13 mouse cellular contexts compared by ENCODE assay signal in the genomic region with DNA sequence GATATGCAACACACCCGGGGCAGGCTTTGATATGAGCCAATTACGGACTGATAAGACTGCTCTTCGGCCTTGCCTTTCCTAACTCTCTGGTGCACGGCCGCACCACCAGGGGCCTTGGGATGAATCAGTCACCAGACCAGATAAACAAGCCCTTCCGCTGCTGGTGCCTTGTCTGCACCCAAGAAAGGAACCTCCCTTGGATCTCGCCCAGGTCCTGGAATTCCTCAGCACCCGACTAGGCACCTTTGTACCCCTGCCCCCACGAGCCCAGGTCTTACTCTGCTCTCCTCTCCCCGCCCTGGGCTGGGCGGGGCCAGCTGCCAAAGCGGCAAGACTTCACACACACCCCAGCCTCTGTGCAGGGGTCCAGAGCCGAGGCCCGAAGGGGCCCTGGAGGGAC. TPM values are rescaled to one million over a fixed set of nuclear protein-coding genes. Genes with fewer than 3 reads are reported as not detected.
DNase-seq lines count a peak whose midpoint lies in the region; ATAC-seq lines count a peak whose summit lies in the region.
"Had no signal": no experiment of that assay in that cellular context is flagged by ENCODE, and none has a peak within 500 bp of the region (broad histone marks: within the 10 kb centered on the region; RNA-seq: fewer than 3 reads in every experiment).

A gene (plus strand): TSS at position 356 of the 400 bp plus-strand sequence.

- no peak within 1 kb of the TSS for H3K9ac ChIP-seq in kidney, embryonic 14.5 days (ENCODE audit: low read depth, low read length)
- no peak within 1 kb of the TSS for H3K9ac ChIP-seq in embryonic facial prominence, embryonic 15.5 days
- 0 out of 2 replicates have a peak within 1 kb of the TSS, but pooled peaks have one; percentile 2 for H3K9ac ChIP-seq in stomach, embryonic 15.5 days
- no peak within 1 kb of the TSS for H3K9ac ChIP-seq in forebrain, embryonic 12.5 days
- H3K9ac ChIP-seq: neural tube, embryonic 15.5 days had no signal

- no peaks in the 10 kb centered on the region for H3K4me1 ChIP-seq in kidney, embryonic 14.5 days (ENCODE audit: control insufficient read depth, insufficient read depth, low read length)
- H3K4me1 ChIP-seq in embryonic facial prominence, embryonic 15.5 days: peaks cover 19% of the 10 kb centered on the region
- peaks cover 17% of the 10 kb centered on the region; the same call in 1 of the 2 replicates for H3K4me1 ChIP-seq in stomach, embryonic 15.5 days
- no peaks in the 10 kb centered on the region for H3K4me1 ChIP-seq in forebrain, embryonic 12.5 days
- H3K4me1 ChIP-seq: neural tube, embryonic 15.5 days had no signal

- peak; percentile 85 for DNase-seq in kidney, adult 18-20 months
- peak; percentile 54 for DNase-seq in liver
- no peak for DNase-seq in Muller cell, postnatal 12 days (ENCODE audit: inconsistent ontology term)
- no peak for DNase-seq in gastrocnemius, adult 18-20 months (ENCODE audit: low spot score)
- DNase-seq: cerebellum, adult 2 months; gastrocnemius, postnatal 14 days; thymus, postnatal 4 days had no signal

- no peak for ATAC-seq in kidney, embryonic 14.5 days (ENCODE audit: low FRiP score, low TSS enrichment)
- ATAC-seq in embryonic facial prominence, embryonic 15.5 days (ENCODE audit: insufficient number of reproducible peaks, low FRiP score, low TSS enrichment, low read depth): 0 out of 2 replicates have a peak, but pooled peaks have one; percentile 27
- ATAC-seq in stomach, embryonic 15.5 days (ENCODE audit: insufficient read depth, low FRiP score, low read depth): peak; percentile 80
- no peak for ATAC-seq in forebrain, embryonic 12.5 days (ENCODE audit: low FRiP score)

- H3K27me3 ChIP-seq in kidney, embryonic 14.5 days (ENCODE audit: control insufficient read depth, insufficient read depth, low read length): no peaks in the 10 kb centered on the region
- H3K27me3 ChIP-seq in embryonic facial prominence, embryonic 15.5 days: no peaks in the 10 kb centered on the region
- no peaks in the 10 kb centered on the region for H3K27me3 ChIP-seq in stomach, embryonic 15.5 days (replicated peaks)
- H3K27me3 ChIP-seq in forebrain, embryonic 12.5 days: 0 out of 2 replicates have a peak, but pooled peaks cover 3% of the 10 kb centered on the region
- H3K27me3 ChIP-seq: neural tube, embryonic 15.5 days had no signal

- no peak within 1 kb of the TSS for H3K27ac ChIP-seq in kidney, embryonic 14.5 days (ENCODE audit: low read depth, low read length)
- 0 out of 2 replicates have a peak within 1 kb of the TSS, but pooled peaks have one; percentile 39 for H3K27ac ChIP-seq in embryonic facial prominence, embryonic 15.5 days (replicated peaks)
- H3K27ac ChIP-seq in stomach, embryonic 15.5 days: peak within 1 kb of the TSS; percentile 58
- H3K27ac ChIP-seq in forebrain, embryonic 12.5 days: no peak within 1 kb of the TSS
- H3K27ac ChIP-seq: neural tube, embryonic 15.5 days had no signal

- 50% methylated on average over 14 of the region's 14 CpGs for WGBS in kidney, embryonic 14.5 days
- 45% methylated on average over 14 of the region's 14 CpGs for WGBS in embryonic facial prominence, embryonic 15.5 days
- 23% methylated on average over 14 of the region's 14 CpGs for WGBS in stomach, embryonic 15.5 days
- 59% methylated on average over 14 of the region's 14 CpGs for WGBS in forebrain, embryonic 12.5 days

- H3K9me3 ChIP-seq in kidney, embryonic 14.5 days (ENCODE audit: control insufficient read depth, low read length): peaks cover 3% of the 10 kb centered on the region; the same call in 1 of the 2 replicates
- H3K9me3 ChIP-seq in embryonic facial prominence, embryonic 15.5 days (replicated peaks): no peaks in the 10 kb centered on the region
- H3K9me3 ChIP-seq in stomach, embryonic 15.5 days: no peaks in the 10 kb centered on the region
- H3K9me3 ChIP-seq in forebrain, embryonic 12.5 days: no peaks in the 10 kb centered on the region
- H3K9me3 ChIP-seq: neural tube, embryonic 15.5 days had no signal

- no peak within 1 kb of the TSS for H3K4me2 ChIP-seq in kidney, embryonic 14.5 days (replicated peaks; ENCODE audit: low read depth, low read length)
- peak within 1 kb of the TSS; percentile 31 for H3K4me2 ChIP-seq in embryonic facial prominence, embryonic 15.5 days (replicated peaks)
- peak within 1 kb of the TSS; percentile 45 for H3K4me2 ChIP-seq in stomach, embryonic 15.5 days
- no peak within 1 kb of the TSS for H3K4me2 ChIP-seq in forebrain, embryonic 12.5 days
- H3K4me2 ChIP-seq: neural tube, embryonic 15.5 days had no signal

- H3K36me3 ChIP-seq in kidney, embryonic 14.5 days (ENCODE audit: control insufficient read depth, insufficient read depth, low read length): no peaks in the 10 kb centered on the region
- H3K36me3 ChIP-seq in embryonic facial prominence, embryonic 15.5 days: no peaks in the 10 kb centered on the region
- no peaks in the 10 kb centered on the region for H3K36me3 ChIP-seq in stomach, embryonic 15.5 days
- no peaks in the 10 kb centered on the region for H3K36me3 ChIP-seq in forebrain, embryonic 12.5 days (replicated peaks)
- H3K36me3 ChIP-seq: neural tube, embryonic 15.5 days had no signal

- H3K4me3 ChIP-seq in kidney, embryonic 14.5 days (ENCODE audit: low read length): no peak within 1 kb of the TSS
- peak within 1 kb of the TSS; percentile 15; the same call in 1 of the 2 replicates for H3K4me3 ChIP-seq in embryonic facial prominence, embryonic 15.5 days (replicated peaks)
- peak within 1 kb of the TSS; percentile 34 for H3K4me3 ChIP-seq in stomach, embryonic 15.5 days (replicated peaks)
- H3K4me3 ChIP-seq in forebrain, embryonic 12.5 days (replicated peaks): no peak within 1 kb of the TSS
- H3K4me3 ChIP-seq: neural tube, embryonic 15.5 days had no signal

RNA-seq across cellular contexts. Expression of the gene that starts here (rescaled TPM):
- not detected in 2 replicates for polyA plus RNA-seq in kidney, embryonic 14.5 days (2014; fragmentation: Nextera tagmentation; extraction: Ambion mirVana)
- 0.62 and 1.1 TPM in 2 replicates for polyA plus RNA-seq in embryonic facial prominence, embryonic 15.5 days (2015; fragmentation: Nextera tagmentation; extraction: Ambion mirVana)
- 2.0 and 2.8 TPM in 2 replicates for polyA plus RNA-seq in stomach, embryonic 15.5 days (2015; fragmentation: Nextera tagmentation; extraction: Ambion mirVana)
- not detected in 2 replicates for polyA plus RNA-seq in forebrain, embryonic 12.5 days (2016; fragmentation: Nextera tagmentation; extraction: Ambion mirVana)
- total RNA-seq in gastrocnemius, adult 18-20 months (2021): not detected
- polyA plus RNA-seq: cerebellum, adult 2 months; limb, embryonic 11.5 days; neural tube, embryonic 15.5 days had no signal

Comparison
In these comparisons a context has a peak if more than half of its experiments do, and no peak if none do; other contexts are left out.
1. DNase-seq: peak in kidney, adult 18-20 months (single experiment) and liver (single experiment); none in Muller cell, postnatal 12 days (single experiment) and gastrocnemius, adult 18-20 months (single experiment).
2. ATAC-seq: peak in embryonic facial prominence, embryonic 15.5 days (single experiment) and stomach, embryonic 15.5 days (single experiment); none in kidney, embryonic 14.5 days (single experiment) and forebrain, embryonic 12.5 days (single experiment).
3. H3K27ac ChIP-seq: peak in embryonic facial prominence, embryonic 15.5 days (single experiment) and stomach, embryonic 15.5 days (single experiment); none in kidney, embryonic 14.5 days (single experiment) and forebrain, embryonic 12.5 days (single experiment).
4. H3K4me2 ChIP-seq: peak in embryonic facial prominence, embryonic 15.5 days (single experiment) and stomach, embryonic 15.5 days (single experiment); none in kidney, embryonic 14.5 days (single experiment) and forebrain, embryonic 12.5 days (single experiment).
5. H3K4me3 ChIP-seq: peak in embryonic facial prominence, embryonic 15.5 days (single experiment) and stomach, embryonic 15.5 days (single experiment); none in kidney, embryonic 14.5 days (single experiment) and forebrain, embryonic 12.5 days (single experiment).